Mouse (Mus musculus) activated CD4-positive, CD25-positive, alpha-beta regulatory T cell, adult 4 months (primary cell): ENCODE results near the gene Sema4b. TPM values are rescaled to one million over a fixed set of nuclear protein-coding genes. Genes with fewer than 3 reads are reported as not detected.

ENCODE experiments used
- ATAC-seq: one replicate; pipeline ENCODE4 v1.8.0; 2017
- polyA plus RNA-seq, 2 experiments: library from polyadenylated mRNA; unstranded; fragments of 100-300 nt; shearing (Covaris generic); gene quantifications; one replicate each; pipeline ENCODE4 v1.2.1; 2017

Gene Sema4b
- polyA plus RNA-seq, 2 experiments from 2014 or later = 16.5 to 26.1 TPM

DNA sequence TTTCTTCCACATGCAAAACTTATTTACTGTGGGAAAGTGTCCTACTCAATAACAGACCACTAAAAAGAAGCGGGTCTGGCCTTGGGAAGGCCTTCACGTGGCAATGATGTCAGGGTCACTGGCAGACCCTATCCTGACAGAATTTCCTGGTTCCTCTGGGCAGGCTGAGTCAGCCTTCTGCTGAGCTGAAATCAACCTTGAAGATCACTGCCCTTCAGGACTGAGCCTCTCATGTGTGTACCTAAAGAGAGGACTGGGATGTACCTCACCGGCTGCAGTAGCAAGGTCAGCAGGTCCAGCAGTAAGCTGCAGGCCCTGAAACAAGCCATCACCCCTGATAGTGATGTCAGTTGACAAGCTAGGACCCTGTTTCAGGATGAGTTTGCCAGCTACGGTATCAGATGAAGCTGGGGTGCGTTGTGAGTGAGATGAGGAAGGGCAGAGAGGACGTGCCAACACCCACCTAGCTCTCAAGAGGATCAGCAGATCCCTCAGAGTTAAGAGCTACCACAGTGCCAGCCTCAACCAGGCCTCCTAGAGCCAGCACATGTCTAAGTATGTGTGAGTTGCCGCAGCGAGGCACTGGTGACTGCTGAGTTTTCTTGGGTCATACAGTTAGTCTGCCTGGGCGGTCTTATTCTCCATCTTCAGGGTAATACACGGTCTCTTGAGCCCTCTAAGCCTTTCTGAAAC lies 8.5 kb upstream of the Sema4b start:
- no peak for ATAC-seq

GRCm38 (mm10) chr7:80179327-80179726 lies 7.3 kb upstream of the Sema4b start:
- ATAC-seq = no peak

- peak; percentile 20 for ATAC-seq
These were observed 6.9 kb upstream of the Sema4b start for GRCm38 (mm10) chr7:80179790-80180189.

- ATAC-seq = no peak
These were observed 6.4 kb upstream of the Sema4b start for GRCm38 (mm10) chr7:80180202-80180601.

- no peak for ATAC-seq
These were observed 5.6 kb upstream of the Sema4b start for GRCm38 (mm10) chr7:80181078-80181477.

DNA sequence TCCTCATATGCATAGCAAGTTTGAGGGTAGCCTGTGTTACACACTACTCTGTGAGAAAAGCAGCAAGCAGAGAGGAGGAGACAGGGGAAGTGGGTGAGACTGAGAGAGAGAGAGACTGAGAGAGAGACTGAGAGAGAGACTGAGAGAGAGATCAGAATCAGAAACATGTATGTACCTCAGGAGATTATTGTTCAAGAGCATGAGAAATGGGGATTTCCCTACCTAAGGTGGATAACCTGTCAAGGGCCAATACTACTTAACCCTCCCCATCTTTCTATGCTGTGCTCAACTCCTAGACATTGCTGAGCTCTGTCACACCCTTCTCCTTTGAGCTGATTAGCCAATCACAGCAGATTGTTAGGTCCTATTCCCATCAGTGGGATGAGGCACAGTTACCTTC lies 4.5 kb upstream of the Sema4b start:
- peak; percentile 82 for ATAC-seq

- peak; percentile 33 for ATAC-seq
These were observed 3.2 kb upstream of the Sema4b start for GRCm38 (mm10) chr7:80183466-80183865.

DNA sequence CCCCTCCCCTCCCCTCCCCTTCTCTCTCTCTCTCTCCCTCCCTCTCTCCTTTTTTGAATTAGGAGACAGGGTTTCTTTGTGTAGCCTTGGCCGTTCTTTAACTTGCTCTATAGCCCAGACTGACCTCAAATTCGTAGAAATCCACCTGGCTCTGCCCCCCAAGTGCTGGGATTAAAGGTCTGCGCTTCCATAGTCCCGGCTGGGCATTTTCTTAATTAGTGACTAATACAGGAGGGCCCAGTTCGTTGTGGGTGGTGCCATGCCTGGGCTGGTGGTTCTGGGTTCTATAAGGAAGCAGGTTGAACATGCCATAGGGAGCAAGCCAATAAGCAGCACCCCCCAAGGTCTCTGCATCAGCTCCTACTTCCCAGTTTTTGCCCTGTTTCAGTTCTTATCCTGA lies 2.7 kb upstream of the Sema4b start:
- ATAC-seq = no peak

- ATAC-seq = no peak
These were observed 2.1 kb upstream of the Sema4b start for GRCm38 (mm10) chr7:80184551-80184950.

DNA sequence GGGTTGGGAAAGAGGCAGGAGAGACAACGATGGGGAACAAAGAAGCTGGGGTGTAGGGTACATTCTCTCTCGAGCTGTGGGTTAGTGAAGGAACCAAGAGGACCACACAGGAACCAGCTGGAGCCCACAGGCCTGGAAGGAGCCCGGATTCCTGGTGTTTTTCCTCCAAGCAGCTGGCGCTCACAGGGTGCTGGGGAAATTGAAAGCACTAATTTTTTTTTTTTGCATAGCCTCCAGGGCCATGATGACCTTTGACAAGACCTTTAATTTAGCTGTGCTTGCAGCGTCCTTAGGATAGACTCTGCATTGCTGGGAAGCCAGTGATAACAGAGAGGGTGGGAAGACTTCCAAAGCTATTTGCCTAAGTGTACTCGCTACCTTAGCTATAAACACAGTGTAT lies 1.7 kb upstream of the Sema4b start:
- no peak for ATAC-seq

- ATAC-seq = no peak
These were observed 620 bp upstream of the Sema4b start for GRCm38 (mm10) chr7:80186021-80186420.

DNA sequence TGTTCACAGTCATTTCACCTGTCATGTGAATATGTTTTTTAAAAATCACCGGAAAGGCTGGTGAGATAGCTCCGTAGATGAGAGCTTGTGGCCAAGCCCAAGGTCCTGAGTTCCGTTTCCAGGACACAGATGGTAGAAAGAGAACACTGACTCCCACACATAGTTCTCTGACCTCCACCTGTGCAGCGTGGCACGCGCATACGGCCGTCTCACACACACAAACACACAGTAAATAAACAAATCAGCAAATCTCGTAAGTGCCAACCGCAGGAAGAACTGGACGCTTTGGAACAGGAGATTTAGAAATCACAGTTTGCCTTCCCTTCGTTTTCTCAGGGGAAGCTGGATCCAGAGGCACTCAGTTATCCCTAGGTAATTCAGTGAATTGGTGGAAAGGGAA lies 860 bp downstream of the Sema4b start:
- ATAC-seq = no peak

DNA sequence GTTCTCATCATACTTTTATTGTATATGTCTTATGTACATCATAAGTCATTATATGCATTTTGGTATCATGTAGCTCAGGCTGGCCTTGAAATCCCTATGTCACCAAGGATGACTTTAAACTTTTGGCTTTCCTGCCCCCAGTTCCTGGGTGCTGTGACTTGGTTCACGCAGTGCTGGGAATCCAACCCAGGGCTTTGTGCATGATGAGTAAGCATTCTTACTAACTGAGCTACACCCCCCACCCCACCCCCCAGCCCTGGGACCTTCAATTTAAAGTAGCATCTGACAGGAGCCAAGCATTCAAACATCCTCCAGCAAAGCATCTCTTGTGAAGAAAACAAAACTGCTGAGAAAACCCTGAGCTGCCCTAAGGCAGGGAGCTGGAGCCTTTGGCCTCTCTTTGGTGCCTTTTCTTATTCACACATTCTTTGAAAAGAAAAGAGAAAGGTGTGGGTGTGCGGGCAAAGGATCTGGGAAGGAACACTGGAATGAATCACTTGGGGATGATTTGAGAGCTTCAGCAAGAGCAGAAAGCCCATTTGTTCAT lies 2.0 kb downstream of the Sema4b start:
- no peak for ATAC-seq

GRCm38 (mm10) chr7:80189147-80189933 lies 2.7 kb downstream of the Sema4b start:
- ATAC-seq = no peak

- peak; percentile 26 for ATAC-seq
These were observed 4.8 kb downstream of the Sema4b start for GRCm38 (mm10) chr7:80191455-80191854.

- ATAC-seq = peak; percentile 71
These were observed 5.8 kb downstream of the Sema4b start for GRCm38 (mm10) chr7:80192226-80193061.

DNA sequence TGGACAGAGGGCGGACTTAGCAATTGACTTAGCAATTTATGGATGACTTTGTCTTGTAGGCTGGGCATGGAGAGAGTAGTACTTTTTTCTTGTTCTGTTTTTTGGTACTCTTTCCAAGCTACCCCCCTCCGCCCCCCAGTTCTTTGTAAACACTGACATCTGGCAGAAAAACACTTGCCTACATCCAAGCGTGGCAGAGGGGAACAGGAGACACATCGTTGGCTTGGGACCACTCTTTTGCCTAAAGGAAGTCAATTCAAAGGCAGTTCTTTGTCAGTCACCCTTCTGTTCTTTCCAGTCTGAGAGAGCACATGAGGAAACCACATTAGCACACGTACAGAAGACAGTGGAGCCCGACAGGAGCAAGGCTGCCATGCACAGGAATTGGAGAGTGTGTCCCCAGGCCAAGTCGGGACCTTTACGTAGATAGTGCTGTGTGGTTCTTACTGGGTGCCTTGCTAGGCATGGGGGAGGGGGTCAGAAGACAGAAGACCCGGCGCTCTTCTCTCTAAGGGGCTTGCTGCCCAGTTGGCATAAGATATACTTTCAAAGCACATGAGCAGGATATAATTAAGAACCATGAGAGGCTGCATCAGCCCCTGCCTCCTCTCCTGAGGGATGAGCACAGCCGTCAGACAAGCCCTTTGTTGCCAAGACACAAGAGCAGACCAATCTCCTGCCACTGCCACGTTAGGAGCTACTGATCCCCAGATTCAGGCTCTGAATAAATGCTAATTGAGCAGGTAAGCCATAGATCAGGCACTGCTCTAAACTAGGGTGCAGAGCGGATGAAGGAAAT lies 7.5 kb downstream of the Sema4b start:
- ATAC-seq = no peak

GRCm38 (mm10) chr7:80195146-80195545 lies 8.5 kb downstream of the Sema4b start:
- no peak for ATAC-seq

- no peak for ATAC-seq
These were observed 9.1 kb downstream of the Sema4b start for GRCm38 (mm10) chr7:80195576-80196263.

- no peak for ATAC-seq
These were observed 10.7 kb downstream of the Sema4b start for GRCm38 (mm10) chr7:80197371-80197770.
